Mouse (Mus musculus): ENCODE results near the gene Atp11a. TPM values are rescaled to one million over a fixed set of nuclear protein-coding genes. Genes with fewer than 3 reads are reported as not detected.

Atp11a gene
- polyA plus RNA-seq, 1 experiment from 2014 or later, result 10.3 TPM

GRCm38 (mm10) chr8:12799099-12799498, 42.3 kb downstream of the Atp11a start:
- Histone ChIP-seq H3K27me3 (ENCODE audit: control insufficient read depth, insufficient read depth, low read depth, low read length) (no peaks in the 10 kb centered on the region), H3K4me3 (ENCODE audit: low read depth, low read length) (no peak overlapping the region), H3K9me3 (replicated peaks; ENCODE audit: control insufficient read depth, low read length, poor library complexity, severe bottlenecking) (no peaks in the 10 kb centered on the region), H3K9ac (ENCODE audit: low read depth, low read length) (no peak overlapping the region), H3K27ac (ENCODE audit: low read length) (no peak overlapping the region), H3K4me2 (ENCODE audit: low read length) (no peak overlapping the region), H3K36me3 (ENCODE audit: control insufficient read depth, insufficient read depth, low read length) (no peaks in the 10 kb centered on the region), H3K4me1 (ENCODE audit: control insufficient read depth, insufficient read depth, low read length) (peaks cover 3% of the 10 kb centered on the region; the same call in 1 of the 2 replicates)
- ATAC-seq, result no peak
- WGBS, result 74% methylated on average over 6 of the region's 6 CpGs

GRCm38 (mm10) chr8:12799832-12800231, 43.0 kb downstream of the Atp11a start:
- Histone ChIP-seq H3K27me3 (ENCODE audit: control insufficient read depth, insufficient read depth, low read depth, low read length) (no peaks in the 10 kb centered on the region), H3K9ac (ENCODE audit: low read depth, low read length) (no peak overlapping the region), H3K4me2 (ENCODE audit: low read length) (no peak overlapping the region), H3K27ac (ENCODE audit: low read length) (no peak overlapping the region), H3K36me3 (ENCODE audit: control insufficient read depth, insufficient read depth, low read length) (no peaks in the 10 kb centered on the region), H3K4me1 (ENCODE audit: control insufficient read depth, insufficient read depth, low read length) (peaks cover 7% of the 10 kb centered on the region; the same call in 1 of the 2 replicates), H3K9me3 (replicated peaks; ENCODE audit: control insufficient read depth, low read length, poor library complexity, severe bottlenecking) (no peaks in the 10 kb centered on the region), H3K4me3 (ENCODE audit: low read depth, low read length) (no peak overlapping the region)
- 58% methylated on average over 6 of the region's 6 CpGs for WGBS
- no peak for ATAC-seq

- Histone ChIP-seq H3K4me1 (ENCODE audit: control insufficient read depth, insufficient read depth, low read length) (peaks cover 9% of the 10 kb centered on the region; the same call in 1 of the 2 replicates), H3K9ac (ENCODE audit: low read depth, low read length) (no peak overlapping the region), H3K36me3 (ENCODE audit: control insufficient read depth, insufficient read depth, low read length) (no peaks in the 10 kb centered on the region), H3K27ac (ENCODE audit: low read length) (no peak overlapping the region), H3K4me3 (ENCODE audit: low read depth, low read length) (no peak overlapping the region), H3K27me3 (ENCODE audit: control insufficient read depth, insufficient read depth, low read depth, low read length) (no peaks in the 10 kb centered on the region), H3K9me3 (replicated peaks; ENCODE audit: control insufficient read depth, low read length, poor library complexity, severe bottlenecking) (no peaks in the 10 kb centered on the region), H3K4me2 (ENCODE audit: low read length) (no peak overlapping the region)
- no peak for ATAC-seq
- 71% methylated on average over 2 of the region's 2 CpGs for WGBS
Observed at GRCm38 (mm10) chr8:12800246-12800645, 43.4 kb downstream of the Atp11a start.

- Histone ChIP-seq H3K4me1 (ENCODE audit: control insufficient read depth, insufficient read depth, low read length) (peaks cover 12% of the 10 kb centered on the region; the same call in 1 of the 2 replicates), H3K27me3 (ENCODE audit: control insufficient read depth, insufficient read depth, low read depth, low read length) (no peaks in the 10 kb centered on the region), H3K36me3 (ENCODE audit: control insufficient read depth, insufficient read depth, low read length) (no peaks in the 10 kb centered on the region), H3K4me3 (ENCODE audit: low read depth, low read length) (no peak overlapping the region), H3K9ac (ENCODE audit: low read depth, low read length) (0 out of 2 replicates have a peak overlapping the region, but pooled peaks have one; percentile 14), H3K9me3 (replicated peaks; ENCODE audit: control insufficient read depth, low read length, poor library complexity, severe bottlenecking) (no peaks in the 10 kb centered on the region), H3K27ac (ENCODE audit: low read length) (no peak overlapping the region), H3K4me2 (ENCODE audit: low read length) (no peak overlapping the region)
- 82% methylated on average over 10 of the region's 10 CpGs for WGBS
- ATAC-seq, result no peak
Observed at GRCm38 (mm10) chr8:12801586-12801985, 44.8 kb downstream of the Atp11a start.

- Histone ChIP-seq H3K9ac (ENCODE audit: low read depth, low read length) (no peak overlapping the region), H3K27me3 (ENCODE audit: control insufficient read depth, insufficient read depth, low read depth, low read length) (no peaks in the 10 kb centered on the region), H3K4me1 (ENCODE audit: control insufficient read depth, insufficient read depth, low read length) (peaks cover 12% of the 10 kb centered on the region; the same call in 1 of the 2 replicates), H3K4me2 (ENCODE audit: low read length) (no peak overlapping the region), H3K4me3 (ENCODE audit: low read depth, low read length) (no peak overlapping the region), H3K27ac (ENCODE audit: low read length) (no peak overlapping the region), H3K9me3 (replicated peaks; ENCODE audit: control insufficient read depth, low read length, poor library complexity, severe bottlenecking) (no peaks in the 10 kb centered on the region), H3K36me3 (ENCODE audit: control insufficient read depth, insufficient read depth, low read length) (no peaks in the 10 kb centered on the region)
- ATAC-seq, result no peak
- 82% methylated on average over 10 of the region's 10 CpGs for WGBS
Observed at GRCm38 (mm10) chr8:12803121-12803520, 46.3 kb downstream of the Atp11a start.

- Histone ChIP-seq H3K36me3 (ENCODE audit: control insufficient read depth, insufficient read depth, low read length) (no peaks in the 10 kb centered on the region), H3K27ac (ENCODE audit: low read length) (no peak overlapping the region), H3K9me3 (replicated peaks; ENCODE audit: control insufficient read depth, low read length, poor library complexity, severe bottlenecking) (no peaks in the 10 kb centered on the region), H3K4me2 (ENCODE audit: low read length) (no peak overlapping the region), H3K27me3 (ENCODE audit: control insufficient read depth, insufficient read depth, low read depth, low read length) (no peaks in the 10 kb centered on the region), H3K4me1 (ENCODE audit: control insufficient read depth, insufficient read depth, low read length) (peaks cover 9% of the 10 kb centered on the region; the same call in 1 of the 2 replicates), H3K9ac (ENCODE audit: low read depth, low read length) (no peak overlapping the region), H3K4me3 (ENCODE audit: low read depth, low read length) (no peak overlapping the region)
- ATAC-seq, result no peak
- WGBS, result 79% methylated on average over 5 of the region's 5 CpGs
Observed at GRCm38 (mm10) chr8:12804909-12805308, 48.1 kb downstream of the Atp11a start.

GRCm38 (mm10) chr8:12805569-12805968, 48.8 kb downstream of the Atp11a start:
- Histone ChIP-seq H3K4me2 (ENCODE audit: low read length) (no peak overlapping the region), H3K27me3 (ENCODE audit: control insufficient read depth, insufficient read depth, low read depth, low read length) (no peaks in the 10 kb centered on the region), H3K9me3 (replicated peaks; ENCODE audit: control insufficient read depth, low read length, poor library complexity, severe bottlenecking) (no peaks in the 10 kb centered on the region), H3K4me1 (ENCODE audit: control insufficient read depth, insufficient read depth, low read length) (peaks cover 9% of the 10 kb centered on the region; the same call in 1 of the 2 replicates), H3K27ac (ENCODE audit: low read length) (no peak overlapping the region), H3K4me3 (ENCODE audit: low read depth, low read length) (no peak overlapping the region), H3K9ac (ENCODE audit: low read depth, low read length) (no peak overlapping the region), H3K36me3 (ENCODE audit: control insufficient read depth, insufficient read depth, low read length) (no peaks in the 10 kb centered on the region)
- 40% methylated on average over 4 of the region's 4 CpGs for WGBS
- no peak for ATAC-seq

- Histone ChIP-seq H3K27me3 (ENCODE audit: control insufficient read depth, insufficient read depth, low read depth, low read length) (no peaks in the 10 kb centered on the region), H3K27ac (ENCODE audit: low read length) (no peak overlapping the region), H3K36me3 (ENCODE audit: control insufficient read depth, insufficient read depth, low read length) (peaks cover 3% of the 10 kb centered on the region), H3K4me2 (ENCODE audit: low read length) (no peak overlapping the region), H3K4me1 (ENCODE audit: control insufficient read depth, insufficient read depth, low read length) (peaks cover 9% of the 10 kb centered on the region; the same call in 1 of the 2 replicates), H3K4me3 (ENCODE audit: low read depth, low read length) (no peak overlapping the region), H3K9me3 (replicated peaks; ENCODE audit: control insufficient read depth, low read length, poor library complexity, severe bottlenecking) (no peaks in the 10 kb centered on the region), H3K9ac (ENCODE audit: low read depth, low read length) (no peak overlapping the region)
- 97% methylated on average over 2 of the region's 2 CpGs for WGBS
- ATAC-seq, result no peak
Observed at GRCm38 (mm10) chr8:12808018-12808417, 51.2 kb downstream of the Atp11a start.

- Histone ChIP-seq H3K9ac (ENCODE audit: low read depth, low read length) (no peak overlapping the region), H3K36me3 (ENCODE audit: control insufficient read depth, insufficient read depth, low read length) (peaks cover 3% of the 10 kb centered on the region), H3K27me3 (ENCODE audit: control insufficient read depth, insufficient read depth, low read depth, low read length) (no peaks in the 10 kb centered on the region), H3K4me1 (ENCODE audit: control insufficient read depth, insufficient read depth, low read length) (peaks cover 7% of the 10 kb centered on the region; the same call in 1 of the 2 replicates), H3K9me3 (replicated peaks; ENCODE audit: control insufficient read depth, low read length, poor library complexity, severe bottlenecking) (no peaks in the 10 kb centered on the region), H3K4me2 (ENCODE audit: low read length) (no peak overlapping the region), H3K27ac (ENCODE audit: low read length) (no peak overlapping the region), H3K4me3 (ENCODE audit: low read depth, low read length) (no peak overlapping the region)
- WGBS, result 57% methylated on average over 2 of the region's 2 CpGs
- no peak for ATAC-seq
Observed at GRCm38 (mm10) chr8:12809516-12809915, 52.7 kb downstream of the Atp11a start.
